Mouse (Mus musculus) brain, adult 2 months (tissue): Measurements from ENCODE around the gene 9830107B12Rik.
A peak's percentile ranks its signal among the peaks of the same experiment; 100 is the strongest.

Source experiments
- DNase-seq: peaks from one replicate; pipeline ENCODE4 v3.0.0; 2011; ENCODE audit warnings: low read depth, low spot score

The 9830107B12Rik gene

DNA sequence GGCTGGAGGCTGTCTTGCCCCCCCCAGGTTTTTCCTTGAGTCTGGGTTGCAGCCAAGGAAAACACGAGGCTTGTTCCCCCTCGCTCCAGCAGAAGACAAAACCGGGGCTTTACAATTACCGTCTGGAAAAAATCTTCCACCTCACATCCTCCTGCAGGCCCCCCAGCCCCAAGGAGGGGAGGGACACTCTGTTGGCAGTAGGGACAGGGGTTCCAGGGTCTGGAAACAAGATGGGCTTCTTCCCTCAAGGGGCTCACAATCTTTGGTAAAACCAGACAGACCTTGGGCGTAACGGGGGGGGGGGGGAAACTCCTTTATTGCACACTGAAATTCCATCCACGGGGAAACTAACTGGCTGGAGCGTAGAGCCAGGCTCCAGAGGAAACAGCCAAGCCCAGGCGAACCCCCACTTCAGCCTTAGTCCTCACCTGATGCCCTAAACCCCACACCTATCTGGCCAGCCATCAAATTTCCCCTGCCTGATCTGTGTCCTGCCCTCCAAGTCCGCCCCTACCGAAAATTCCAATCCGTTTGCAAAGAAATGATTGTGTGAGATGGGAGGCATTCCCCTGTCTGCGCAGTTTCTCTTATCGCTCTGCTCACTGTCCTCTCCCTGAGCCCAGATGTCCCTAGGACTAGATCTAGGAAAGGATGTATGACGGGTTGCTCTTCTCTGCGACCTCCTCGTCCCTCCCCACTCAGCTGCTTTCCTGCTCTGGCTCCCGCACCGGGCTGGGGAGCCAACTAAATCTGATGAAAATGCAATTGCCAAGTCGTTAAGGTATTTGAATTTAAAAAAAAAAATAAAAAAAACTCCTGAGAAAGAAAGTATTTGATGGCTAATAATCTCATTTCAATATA is 51.0 kb downstream of the 9830107B12Rik start:
- DNase-seq, result no peak

DNA sequence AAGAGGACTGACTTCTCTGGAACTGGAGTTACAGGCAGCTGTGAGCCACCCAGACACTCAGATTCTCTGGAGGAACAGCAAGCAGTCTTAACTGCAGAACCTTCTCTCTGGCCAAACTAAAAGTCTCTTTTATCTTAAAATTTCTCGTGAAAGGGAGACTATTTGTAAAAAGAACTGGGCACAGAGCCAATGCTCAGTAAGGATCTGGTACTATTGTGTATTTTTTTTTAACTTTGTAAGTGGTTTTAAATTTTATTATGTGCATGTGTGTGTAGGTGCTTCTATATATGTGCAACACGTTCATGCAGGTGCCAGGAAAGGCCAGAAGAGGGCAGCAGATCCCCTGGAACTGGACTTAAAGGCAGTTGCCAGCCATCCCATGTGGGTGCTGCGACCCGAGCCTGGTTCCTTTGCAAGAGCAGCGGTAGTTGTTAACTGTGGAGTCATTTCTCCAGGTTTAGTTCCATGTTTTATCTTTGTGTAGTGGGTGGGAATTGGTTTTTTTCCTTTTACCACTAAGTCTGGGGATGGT is 52.7 kb downstream of the 9830107B12Rik start:
- peak; percentile 27 for DNase-seq

DNA sequence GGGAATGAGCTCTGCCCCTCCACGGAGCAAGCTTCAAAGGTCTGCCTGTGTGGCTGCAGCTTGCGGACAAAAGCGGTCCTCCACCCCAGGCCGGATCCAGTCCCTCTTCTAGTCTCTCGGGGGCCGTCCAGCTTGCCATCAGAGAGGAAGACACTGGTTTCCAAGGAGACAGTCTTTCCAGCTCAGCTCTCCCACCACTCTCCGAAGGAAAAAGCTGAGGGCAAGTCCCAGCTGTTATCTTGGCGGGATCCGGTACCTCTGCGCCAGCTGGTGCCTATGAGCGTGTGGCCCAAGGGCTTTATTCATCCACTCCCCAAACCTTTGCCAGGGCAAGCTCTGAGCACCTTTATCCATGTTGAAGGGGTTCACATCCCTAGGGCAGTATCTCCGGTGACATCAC is 55.8 kb downstream of the 9830107B12Rik start:
- DNase-seq, result no peak

DNA sequence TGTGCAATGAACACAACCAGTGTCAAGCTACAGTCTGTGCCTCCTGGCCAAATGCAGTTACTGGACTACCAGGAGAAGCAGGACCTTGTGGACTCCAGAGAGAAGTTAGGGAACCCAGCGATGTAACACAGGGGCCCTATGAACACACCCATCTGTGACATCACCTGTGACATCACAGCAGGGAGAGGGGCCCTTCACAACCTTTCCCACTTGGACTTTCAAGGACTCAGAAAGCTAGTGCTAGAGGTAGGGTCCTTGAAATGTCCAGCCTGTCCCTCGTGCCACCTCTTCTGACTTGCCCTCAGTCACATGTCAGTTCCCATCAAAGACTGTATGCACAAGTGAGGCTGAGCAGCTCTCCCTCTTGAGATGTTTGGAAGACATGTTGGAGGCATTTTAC is 56.6 kb downstream of the 9830107B12Rik start:
- no peak for DNase-seq

DNA sequence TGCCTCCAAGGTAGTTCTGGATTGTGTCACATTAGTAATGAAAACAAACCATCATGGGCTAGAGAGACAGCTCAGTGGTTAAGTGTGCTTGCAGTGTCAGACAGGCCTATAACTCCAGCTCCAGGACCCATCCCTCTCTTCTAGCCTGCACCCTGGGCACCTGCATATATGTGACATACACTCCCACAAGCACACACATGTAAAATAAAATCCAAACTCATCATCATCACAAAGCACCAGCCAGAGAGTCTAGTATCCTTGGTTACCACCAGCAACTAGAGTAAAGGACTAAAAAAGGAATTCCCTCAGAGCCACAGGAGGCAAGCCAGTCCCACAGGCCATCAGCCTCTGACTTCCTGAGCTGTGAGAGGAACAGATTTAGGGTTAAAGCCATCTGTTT is 57.0 kb downstream of the 9830107B12Rik start, which contains the start of gene 1700067P10Rik:
Gene 1700067P10Rik (plus strand): TSS at position 301 of the 400 bp plus-strand sequence.
- no peak for DNase-seq

DNA sequence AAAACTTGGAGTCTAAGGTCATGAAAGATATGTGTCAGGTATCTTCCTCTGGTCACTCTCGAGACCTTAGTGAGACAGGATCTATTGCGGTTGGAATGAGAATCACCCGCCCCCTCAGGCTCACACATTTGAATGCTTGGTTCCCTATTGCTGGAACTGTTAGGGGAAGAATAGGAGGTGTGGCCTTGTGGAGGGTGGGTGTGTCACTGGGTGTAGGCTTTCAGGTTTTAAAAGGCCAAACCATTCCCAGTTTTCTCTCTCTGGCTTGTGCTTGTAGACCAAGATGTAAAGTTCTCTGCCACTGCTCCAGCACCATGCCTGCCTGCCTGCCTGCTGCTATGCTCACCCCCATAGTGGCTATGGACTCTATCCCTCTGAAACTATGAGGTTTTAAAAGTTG is 65.4 kb downstream of the 9830107B12Rik start:
- DNase-seq, result no peak
